Mouse (Mus musculus): ENCODE measurements at regions not wholly inside any gene's neighbourhood (a gene's known extent, or its start where the extent isn't known, plus 50 kb on each side); places are given as distances from the start of the nearest gene placed in this dataset.

GRCm38 (mm10) chr2:11363061-11363464 is 190.8 kb downstream of the Pfkfb3 start:
- no peak for DNase-seq (ENCODE audit: low read depth)

DNA sequence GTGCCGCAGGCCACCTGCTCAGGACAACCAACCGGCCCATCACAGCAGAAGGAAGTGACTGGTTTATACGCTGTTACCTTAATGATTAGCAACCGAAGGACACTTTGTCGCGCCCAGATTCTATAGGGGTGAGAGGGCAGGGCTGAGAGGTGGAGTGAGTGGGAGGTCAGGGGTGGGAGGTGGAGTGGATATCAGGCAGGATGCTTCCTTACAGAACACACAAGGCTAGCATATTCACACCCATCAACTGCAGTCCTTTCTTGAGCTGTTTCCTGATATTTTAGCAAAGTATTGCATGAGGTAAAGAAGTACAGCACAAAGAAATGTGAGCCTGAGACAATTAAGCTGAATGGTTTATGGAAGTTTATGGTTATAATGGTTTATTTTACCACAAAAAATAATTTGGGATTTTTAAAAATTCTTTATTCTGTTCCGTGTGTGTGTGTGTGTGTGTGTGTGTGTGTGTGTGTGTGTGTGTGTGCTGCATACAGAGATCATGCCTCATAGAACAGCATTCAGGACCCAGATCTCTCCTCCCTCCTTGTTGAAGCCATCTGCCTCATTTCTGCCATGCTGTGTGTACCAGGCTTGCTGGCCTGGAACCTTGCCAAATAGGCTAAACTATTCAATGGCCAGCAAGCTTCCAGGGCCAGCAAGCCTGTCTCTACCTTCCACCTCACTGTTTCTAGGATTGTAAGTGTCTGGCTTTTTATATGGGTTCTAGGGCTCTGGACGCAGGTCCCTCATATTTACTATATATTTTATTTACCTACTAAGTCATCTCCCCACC is 190.5 kb downstream of the Prkcq start:
- no peak for DNase-seq (ENCODE audit: low read depth)

- no peak for DNase-seq (ENCODE audit: low read depth)
These were observed 187.4 kb downstream of the Prkcq start for GRCm38 (mm10) chr2:11359280-11359679.

- no peak for DNase-seq (ENCODE audit: low read depth)
These were observed 184.8 kb downstream of the Prkcq start for GRCm38 (mm10) chr2:11356714-11357113.

DNA sequence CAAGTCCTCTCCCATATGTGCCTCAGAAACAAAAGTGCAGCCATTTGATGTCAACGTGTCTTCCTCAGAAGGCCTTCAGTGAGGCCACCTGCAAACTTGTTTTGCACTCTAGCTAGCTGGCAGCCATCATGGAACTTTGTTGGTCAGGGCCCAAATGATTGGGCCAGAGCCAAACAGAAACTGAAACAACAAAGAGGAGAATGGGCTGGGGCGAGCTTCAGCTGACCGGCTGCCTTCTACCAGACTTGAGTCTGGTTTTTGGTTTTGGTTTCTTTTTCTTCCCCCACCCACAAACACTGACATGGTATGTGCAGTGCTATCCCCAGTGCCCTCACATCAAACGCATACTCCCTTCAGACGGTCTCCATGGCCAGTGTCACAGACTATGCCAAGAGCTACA is 183.7 kb downstream of the Prkcq start:
- DNase-seq (ENCODE audit: low read depth), result peak; percentile 61
